Mouse (Mus musculus): ENCODE measurements at regions not wholly inside any gene's neighbourhood (a gene's known extent, or its start where the extent isn't known, plus 50 kb on each side); places are given as distances from the start of the nearest gene placed in this dataset.

GRCm38 (mm10) chr4:54074226-54074625, 248.4 kb downstream of the Tmem38b start:
- Histone ChIP-seq H3K9ac (replicated peaks; ENCODE audit: low read depth, low read length) (no peak overlapping the region), H3K4me3 (replicated peaks; ENCODE audit: low read length) (no peak overlapping the region), H3K9me3 (ENCODE audit: control insufficient read depth, low read length) (no peaks in the 10 kb centered on the region), H3K27ac (ENCODE audit: low read length) (no peak overlapping the region), H3K36me3 (ENCODE audit: control insufficient read depth, insufficient read depth) (no peaks in the 10 kb centered on the region), H3K4me1 (replicated peaks; ENCODE audit: control insufficient read depth, insufficient read depth, low read length) (peaks cover 14% of the 10 kb centered on the region), H3K4me2 (ENCODE audit: low read length) (no peak overlapping the region), H3K27me3 (replicated peaks; ENCODE audit: control insufficient read depth, insufficient read depth, low read length) (no peaks in the 10 kb centered on the region)
- 53% methylated on average over 5 of the region's 5 CpGs for WGBS
- no peak for ATAC-seq

GRCm38 (mm10) chr4:54080526-54080925, 254.7 kb downstream of the Tmem38b start:
- ATAC-seq, result no peak
- Histone ChIP-seq H3K4me1 (replicated peaks; ENCODE audit: control insufficient read depth, insufficient read depth, low read length) (no peaks in the 10 kb centered on the region), H3K36me3 (ENCODE audit: control insufficient read depth, insufficient read depth) (no peaks in the 10 kb centered on the region), H3K9ac (replicated peaks; ENCODE audit: low read depth, low read length) (no peak overlapping the region), H3K4me2 (ENCODE audit: low read length) (no peak overlapping the region), H3K27me3 (replicated peaks; ENCODE audit: control insufficient read depth, insufficient read depth, low read length) (no peaks in the 10 kb centered on the region), H3K27ac (ENCODE audit: low read length) (no peak overlapping the region), H3K4me3 (replicated peaks; ENCODE audit: low read length) (no peak overlapping the region), H3K9me3 (ENCODE audit: control insufficient read depth, low read length) (no peaks in the 10 kb centered on the region)
- 39% methylated on average over 9 of the region's 9 CpGs for WGBS

- Histone ChIP-seq H3K27me3 (replicated peaks; ENCODE audit: control insufficient read depth, insufficient read depth, low read length) (no peaks in the 10 kb centered on the region), H3K9me3 (ENCODE audit: control insufficient read depth, low read length) (no peaks in the 10 kb centered on the region), H3K4me1 (replicated peaks; ENCODE audit: control insufficient read depth, insufficient read depth, low read length) (no peaks in the 10 kb centered on the region), H3K4me2 (ENCODE audit: low read length) (no peak overlapping the region), H3K36me3 (ENCODE audit: control insufficient read depth, insufficient read depth) (no peaks in the 10 kb centered on the region), H3K27ac (ENCODE audit: low read length) (no peak overlapping the region), H3K9ac (replicated peaks; ENCODE audit: low read depth, low read length) (no peak overlapping the region), H3K4me3 (replicated peaks; ENCODE audit: low read length) (no peak overlapping the region)
- WGBS, result 86% methylated on average over 5 of the region's 5 CpGs
- no peak for ATAC-seq
These were observed 255.6 kb downstream of the Tmem38b start for GRCm38 (mm10) chr4:54081411-54081810.

GRCm38 (mm10) chr4:54084747-54085146, 258.9 kb downstream of the Tmem38b start:
- no peak overlapping the region for H3K9ac ChIP-seq (replicated peaks; ENCODE audit: low read depth, low read length)
- no peaks in the 10 kb centered on the region for H3K36me3 ChIP-seq (ENCODE audit: control insufficient read depth, insufficient read depth)
- H3K4me3 ChIP-seq (replicated peaks; ENCODE audit: low read length), result no peak overlapping the region
- ATAC-seq, result no peak
- no peaks in the 10 kb centered on the region for H3K9me3 ChIP-seq (ENCODE audit: control insufficient read depth, low read length)
- H3K4me1 ChIP-seq (replicated peaks; ENCODE audit: control insufficient read depth, insufficient read depth, low read length), result no peaks in the 10 kb centered on the region
- H3K27me3 ChIP-seq (replicated peaks; ENCODE audit: control insufficient read depth, insufficient read depth, low read length), result no peaks in the 10 kb centered on the region
- 73% methylated on average over 6 of the region's 6 CpGs for WGBS
- H3K4me2 ChIP-seq (ENCODE audit: low read length), result no peak overlapping the region
- no peak overlapping the region; the same call in 1 of the 2 replicates for H3K27ac ChIP-seq (ENCODE audit: low read length)

- WGBS, result 89% methylated on average over 7 of the region's 7 CpGs
- no peaks in the 10 kb centered on the region for H3K9me3 ChIP-seq (ENCODE audit: control insufficient read depth, low read length)
These were observed 268.6 kb downstream of the Tmem38b start for GRCm38 (mm10) chr4:54094285-54094997.

GRCm38 (mm10) chr4:54095200-54095930, 269.5 kb downstream of the Tmem38b start:
- Histone ChIP-seq H3K4me2 (ENCODE audit: low read length) (no peak overlapping the region), H3K4me1 (replicated peaks; ENCODE audit: control insufficient read depth, insufficient read depth, low read length) (no peaks in the 10 kb centered on the region), H3K9me3 (ENCODE audit: control insufficient read depth, low read length) (no peaks in the 10 kb centered on the region), H3K27me3 (replicated peaks; ENCODE audit: control insufficient read depth, insufficient read depth, low read length) (no peaks in the 10 kb centered on the region), H3K9ac (replicated peaks; ENCODE audit: low read depth, low read length) (no peak overlapping the region), H3K27ac (ENCODE audit: low read length) (no peak overlapping the region), H3K36me3 (ENCODE audit: control insufficient read depth, insufficient read depth) (no peaks in the 10 kb centered on the region), H3K4me3 (replicated peaks; ENCODE audit: low read length) (no peak overlapping the region)
- 52% methylated on average over 4 of the region's 4 CpGs for WGBS
- ATAC-seq, result no peak

More at GRCm38 (mm10) chr4:54094285-54094997, 268.6 kb downstream of the Tmem38b start:
- no peaks in the 10 kb centered on the region for H3K36me3 ChIP-seq (ENCODE audit: control insufficient read depth, insufficient read depth)
- no peaks in the 10 kb centered on the region for H3K4me1 ChIP-seq (replicated peaks; ENCODE audit: control insufficient read depth, insufficient read depth, low read length)
- no peaks in the 10 kb centered on the region for H3K27me3 ChIP-seq (replicated peaks; ENCODE audit: control insufficient read depth, insufficient read depth, low read length)
- ATAC-seq, result no peak
- H3K9ac ChIP-seq (replicated peaks; ENCODE audit: low read depth, low read length), result no peak overlapping the region
- no peak overlapping the region for H3K27ac ChIP-seq (ENCODE audit: low read length)
- no peak overlapping the region for H3K4me2 ChIP-seq (ENCODE audit: low read length)
- no peak overlapping the region for H3K4me3 ChIP-seq (replicated peaks; ENCODE audit: low read length)

- 92% methylated on average over 2 of the region's 2 CpGs for WGBS
- Histone ChIP-seq H3K36me3 (ENCODE audit: control insufficient read depth, insufficient read depth) (no peaks in the 10 kb centered on the region), H3K4me2 (ENCODE audit: low read length) (no peak overlapping the region), H3K4me1 (replicated peaks; ENCODE audit: control insufficient read depth, insufficient read depth, low read length) (no peaks in the 10 kb centered on the region), H3K9ac (replicated peaks; ENCODE audit: low read depth, low read length) (no peak overlapping the region), H3K9me3 (ENCODE audit: control insufficient read depth, low read length) (no peaks in the 10 kb centered on the region), H3K4me3 (replicated peaks; ENCODE audit: low read length) (no peak overlapping the region), H3K27ac (ENCODE audit: low read length) (no peak overlapping the region), H3K27me3 (replicated peaks; ENCODE audit: control insufficient read depth, insufficient read depth, low read length) (no peaks in the 10 kb centered on the region)
- ATAC-seq, result no peak
These were observed 271.7 kb downstream of the Tmem38b start for GRCm38 (mm10) chr4:54097543-54097942.

GRCm38 (mm10) chr4:54100282-54100681, 274.4 kb downstream of the Tmem38b start:
- H3K27me3 ChIP-seq (replicated peaks; ENCODE audit: control insufficient read depth, insufficient read depth, low read length), result no peaks in the 10 kb centered on the region
- no peak overlapping the region for H3K9ac ChIP-seq (replicated peaks; ENCODE audit: low read depth, low read length)
- no peak overlapping the region for H3K27ac ChIP-seq (ENCODE audit: low read length)
- no peaks in the 10 kb centered on the region for H3K36me3 ChIP-seq (ENCODE audit: control insufficient read depth, insufficient read depth)
- no peaks in the 10 kb centered on the region for H3K4me1 ChIP-seq (replicated peaks; ENCODE audit: control insufficient read depth, insufficient read depth, low read length)
- no peak overlapping the region for H3K4me2 ChIP-seq (ENCODE audit: low read length)
- no peak for ATAC-seq
- H3K4me3 ChIP-seq (replicated peaks; ENCODE audit: low read length), result no peak overlapping the region
- H3K9me3 ChIP-seq (ENCODE audit: control insufficient read depth, low read length), result no peaks in the 10 kb centered on the region

- H3K4me2 ChIP-seq (ENCODE audit: low read length), result no peak overlapping the region
- H3K27me3 ChIP-seq (replicated peaks; ENCODE audit: control insufficient read depth, insufficient read depth, low read length), result no peaks in the 10 kb centered on the region
- no peak overlapping the region for H3K4me3 ChIP-seq (replicated peaks; ENCODE audit: low read length)
- H3K9ac ChIP-seq (replicated peaks; ENCODE audit: low read depth, low read length), result no peak overlapping the region
- ATAC-seq, result no peak
- H3K4me1 ChIP-seq (replicated peaks; ENCODE audit: control insufficient read depth, insufficient read depth, low read length), result no peaks in the 10 kb centered on the region
- H3K9me3 ChIP-seq (ENCODE audit: control insufficient read depth, low read length), result no peaks in the 10 kb centered on the region
- H3K36me3 ChIP-seq (ENCODE audit: control insufficient read depth, insufficient read depth), result no peaks in the 10 kb centered on the region
- WGBS, result 83% methylated on average over 4 of the region's 4 CpGs
- no peak overlapping the region for H3K27ac ChIP-seq (ENCODE audit: low read length)
These were observed 281.1 kb downstream of the Tmem38b start for GRCm38 (mm10) chr4:54106976-54107375.

Data from forebrain, embryonic 16.5 days (tissue).